Mouse (Mus musculus) myocyte (in vitro differentiated cells): ENCODE data around the gene Ugt1a6a. TPM values are rescaled to one million over a fixed set of nuclear protein-coding genes. Genes with fewer than 3 reads are reported as not detected.

Experiments
- H3K27me3 ChIP-seq: one replicate; pipeline ENCODE4 v1.6.1; 2011; ENCODE audit not compliant: control insufficient read depth, insufficient read depth, insufficient read length
- H3K36me3 ChIP-seq: one replicate; pipeline ENCODE4 v1.6.1; 2011; ENCODE audit not compliant: control insufficient read depth, insufficient read depth
- H3K4me2 ChIP-seq: one replicate; pipeline ENCODE4 v1.6.1; 2011; ENCODE audit warnings: low read depth, control low read depth
- H3K4me3 ChIP-seq: one replicate; pipeline ENCODE4 v1.5.1; 2011; ENCODE audit warnings: mild to moderate bottlenecking, control low read depth, moderate library complexity
- H3K79me2 ChIP-seq: one replicate; pipeline ENCODE4 v1.6.1; 2011; ENCODE audit not compliant: control insufficient read depth, insufficient read depth
- H3ac ChIP-seq: one replicate; pipeline ENCODE4 v1.6.1; 2011; ENCODE audit not compliant: control insufficient read depth, insufficient read length
- CEBPB ChIP-seq: IDR thresholded peaks from 2 replicates; pipeline ENCODE4 v1.6.1; 2011; ENCODE audit warnings: mild to moderate bottlenecking, moderate library complexity; ENCODE audit not compliant: poor library complexity, insufficient read depth, severe bottlenecking
- E2F4 ChIP-seq: IDR thresholded peaks from one replicate; pipeline ENCODE4 v1.6.1; 2011; ENCODE audit warnings: mild to moderate bottlenecking, control low read depth, moderate library complexity; ENCODE audit not compliant: insufficient read depth
- MAX ChIP-seq: IDR thresholded peaks from one replicate; pipeline ENCODE4 v1.6.1; 2011; ENCODE audit warnings: low read depth, mild to moderate bottlenecking, control low read depth
- MYOD1 ChIP-seq, 3 experiments: IDR thresholded peaks; one replicate each; pipeline ENCODE4 v1.6.1; 2011; ENCODE audit warnings: control low read depth in 2 of 3, low read depth in 2 of 3, mild to moderate bottlenecking in 2 of 3, moderate library complexity in 1 of 3; ENCODE audit not compliant: insufficient read length in 2 of 3, control insufficient read depth in 1 of 3
- MYOG ChIP-seq, 3 experiments: IDR thresholded peaks; one replicate each; pipeline ENCODE4 v1.6.1; 2011; ENCODE audit warnings: control low read depth in 2 of 3, low read depth in 2 of 3, mild to moderate bottlenecking in 2 of 3; ENCODE audit not compliant: insufficient read length in 2 of 3, control insufficient read depth in 1 of 3, insufficient read depth in 1 of 3
- POLR2A ChIP-seq: IDR thresholded peaks from one replicate; pipeline ENCODE4 v1.6.1; 2011; ENCODE audit warnings: low read depth, mild to moderate bottlenecking, control low read depth, moderate library complexity; ENCODE audit not compliant: insufficient read length
- POLR2AphosphoS2 ChIP-seq: IDR thresholded peaks from one replicate; pipeline ENCODE4 v1.6.1; 2011; ENCODE audit warnings: low read depth, control low read depth; ENCODE audit not compliant: insufficient read length
- REST ChIP-seq: IDR thresholded peaks from one replicate; pipeline ENCODE4 v1.6.1; 2011; ENCODE audit warnings: mild to moderate bottlenecking, control low read depth, moderate library complexity; ENCODE audit not compliant: insufficient read depth, insufficient read length
- SRF ChIP-seq: IDR thresholded peaks from one replicate; pipeline ENCODE4 v1.6.1; 2011; ENCODE audit warnings: low read depth; ENCODE audit not compliant: control insufficient read depth, insufficient read length
- TCF12 ChIP-seq: IDR thresholded peaks from one replicate; pipeline ENCODE4 v1.6.1; 2011; ENCODE audit warnings: mild to moderate bottlenecking, control low read depth; ENCODE audit not compliant: poor library complexity, insufficient read depth, severe bottlenecking
- TCF3 ChIP-seq: IDR thresholded peaks from one replicate; pipeline ENCODE4 v1.6.1; 2011; ENCODE audit warnings: low read depth, control low read depth; ENCODE audit not compliant: insufficient read length
- USF1 ChIP-seq: IDR thresholded peaks from one replicate; pipeline ENCODE4 v1.6.1; 2011; ENCODE audit warnings: low read depth, mild to moderate bottlenecking, control low read depth, moderate library complexity
- polyA plus RNA-seq: library from polyadenylated mRNA; unstranded; fragments of >200 nt; fragmentation: generic; extraction: Trizol; gene quantifications from one replicate; pipeline ENCODE4 v1.2.1, GENCODE M21; 2012; ENCODE audit warnings: missing spikeins

Gene Ugt1a6a
- polyA plus RNA-seq, 1 experiment: 8.9 TPM

GRCm38 (mm10) chr1:88230981-88231802, 96.6 kb downstream of the Ugt1a6a start:
- no peak overlapping the region for H3ac ChIP-seq
- H3K4me2 ChIP-seq: no peak overlapping the region
- peaks cover 16% of the 10 kb centered on the region for H3K27me3 ChIP-seq
- no peak overlapping the region for H3K4me3 ChIP-seq
- H3K79me2 ChIP-seq: no peaks in the 10 kb centered on the region
- TF ChIP-seq TCF12: no peak
- no peak for TF ChIP-seq MYOG (IDR thresholded peaks at IDR 0.05; ENCODE audit: control insufficient read depth in 1 of 3, insufficient read depth in 1 of 3, insufficient read length in 2 of 3, low read depth in 2 of 3)
- TF ChIP-seq MYOD1 (IDR thresholded peaks at IDR 0.05; ENCODE audit: control insufficient read depth in 1 of 3, insufficient read length in 2 of 3, low read depth in 2 of 3): no peak
- no peak for TF ChIP-seq POLR2AphosphoS2
- TF ChIP-seq MAX: no peak
- TF ChIP-seq E2F4: no peak
- TF ChIP-seq TCF3: no peak
- TF ChIP-seq SRF: no peak
- no peak for TF ChIP-seq CEBPB
- no peak for TF ChIP-seq USF1
- no peak for TF ChIP-seq POLR2A
- no peak for TF ChIP-seq REST
- H3K36me3 ChIP-seq: no peaks in the 10 kb centered on the region

GRCm38 (mm10) chr1:88231803-88232499, 97.3 kb downstream of the Ugt1a6a start:
- no peaks in the 10 kb centered on the region for H3K79me2 ChIP-seq
- no peaks in the 10 kb centered on the region for H3K36me3 ChIP-seq
- no peak overlapping the region for H3K4me3 ChIP-seq
- peaks cover 16% of the 10 kb centered on the region for H3K27me3 ChIP-seq
- H3ac ChIP-seq: no peak overlapping the region
- TF ChIP-seq TCF3: no peak
- no peak for TF ChIP-seq TCF12
- TF ChIP-seq POLR2AphosphoS2: no peak
- no peak for TF ChIP-seq E2F4
- no peak for TF ChIP-seq REST
- no peak for TF ChIP-seq POLR2A
- TF ChIP-seq MYOG (IDR thresholded peaks at IDR 0.05; ENCODE audit: control insufficient read depth in 1 of 3, insufficient read depth in 1 of 3, insufficient read length in 2 of 3, low read depth in 2 of 3): no peak
- no peak for TF ChIP-seq CEBPB
- TF ChIP-seq MAX: no peak
- TF ChIP-seq SRF: no peak
- no peak for TF ChIP-seq USF1
- no peak for TF ChIP-seq MYOD1 (IDR thresholded peaks at IDR 0.05; ENCODE audit: control insufficient read depth in 1 of 3, insufficient read length in 2 of 3, low read depth in 2 of 3)
- H3K4me2 ChIP-seq: no peak overlapping the region

- peaks cover 23% of the 10 kb centered on the region for H3K27me3 ChIP-seq
- no peak for TF ChIP-seq TCF3
- no peak for TF ChIP-seq REST
- TF ChIP-seq POLR2AphosphoS2: no peak
- TF ChIP-seq TCF12: no peak
- no peak for TF ChIP-seq MYOD1 (IDR thresholded peaks at IDR 0.05; ENCODE audit: control insufficient read depth in 1 of 3, insufficient read length in 2 of 3, low read depth in 2 of 3)
- TF ChIP-seq SRF: no peak
- no peak for TF ChIP-seq POLR2A
- TF ChIP-seq MYOG (IDR thresholded peaks at IDR 0.05; ENCODE audit: control insufficient read depth in 1 of 3, insufficient read depth in 1 of 3, insufficient read length in 2 of 3, low read depth in 2 of 3): no peak
- TF ChIP-seq USF1: no peak
- TF ChIP-seq CEBPB: no peak
- no peak for TF ChIP-seq MAX
- TF ChIP-seq E2F4: no peak
- no peaks in the 10 kb centered on the region for H3K36me3 ChIP-seq
- H3K4me2 ChIP-seq: no peak overlapping the region
- no peak overlapping the region for H3ac ChIP-seq
- no peak overlapping the region for H3K4me3 ChIP-seq
- no peaks in the 10 kb centered on the region for H3K79me2 ChIP-seq
Measured at GRCm38 (mm10) chr1:88232664-88233380, 98.2 kb downstream of the Ugt1a6a start.

GRCm38 (mm10) chr1:88233421-88234247, 99.0 kb downstream of the Ugt1a6a start:
- Histone ChIP-seq H3K4me3 (no peak overlapping the region), H3ac (no peak overlapping the region), H3K79me2 (no peaks in the 10 kb centered on the region), H3K36me3 (no peaks in the 10 kb centered on the region), H3K4me2 (no peak overlapping the region), H3K27me3 (peaks cover 23% of the 10 kb centered on the region)
- TF ChIP-seq USF1 (no peak), TCF12 (no peak), REST (no peak), TCF3 (no peak), CEBPB (no peak), POLR2A (no peak), MYOG (IDR thresholded peaks at IDR 0.05; ENCODE audit: control insufficient read depth in 1 of 3, insufficient read depth in 1 of 3, insufficient read length in 2 of 3, low read depth in 2 of 3) (no peak), E2F4 (no peak), MAX (no peak), SRF (no peak), POLR2AphosphoS2 (no peak), MYOD1 (IDR thresholded peaks at IDR 0.05; ENCODE audit: control insufficient read depth in 1 of 3, insufficient read length in 2 of 3, low read depth in 2 of 3) (no peak)
